Mouse (Mus musculus) left cerebral cortex, postnatal 36 days (tissue): ENCODE data around the gene Car7. TPM values are rescaled to one million over a fixed set of nuclear protein-coding genes. Genes with fewer than 3 reads are reported as not detected.

ENCODE experiments used
- total RNA-seq, 2 experiments: library from RNA; stranded (reverse); gene quantifications; 2 replicates each; pipeline ENCODE4 v1.2.3; 2021

Gene Car7
- total RNA-seq, 2 experiments from 2014 or later = 24.7 to 34.0 TPM

Other genes with a start within 250 kb of the Car7 start
- not detected for gene Cmtm2a, start 241.5 kb upstream of the Car7 start, total RNA-seq
- not detected for gene Gm45711, start 224.6 kb upstream of the Car7 start, total RNA-seq
- gene Cmtm1, start 224.5 kb upstream of the Car7 start, total RNA-seq = not detected
- not detected for gene Gm11020, start 213.1 kb upstream of the Car7 start, total RNA-seq
- not detected for gene Cmtm2b, start 212.5 kb upstream of the Car7 start, total RNA-seq
- gene Cmtm3, start 195.3 kb upstream of the Car7 start, total RNA-seq = 10 to 100 TPM; 11.9 to 12.1 TPM
- gene Cmtm4, start 138.9 kb upstream of the Car7 start, total RNA-seq = 10 to 100 TPM; 79.5 to 82.1 TPM
- 100 to 1,000 TPM; 276 to 310 TPM for gene Dync1li2, start 91.6 kb upstream of the Car7 start, total RNA-seq
- gene Terb1, start 24.8 kb upstream of the Car7 start, total RNA-seq = 1 to 10 TPM; 1.8 to 2.9 TPM
- gene Nae1, start 52 bp upstream of the Car7 start, total RNA-seq = 10 to 100 TPM; 43.5 to 49.6 TPM
- 1 to 10 TPM; 8.1 to 9.0 TPM for gene Pdp2, start 56.8 kb downstream of the Car7 start, total RNA-seq
- gene Cdh16, start 89.7 kb downstream of the Car7 start, total RNA-seq = not detected
- gene Rrad, start 96.6 kb downstream of the Car7 start, total RNA-seq = 1 to 10 TPM; 3.5 to 4.4 TPM
- gene Ciao2b, start 107.3 kb downstream of the Car7 start, total RNA-seq = 10 to 100 TPM; 31.4 to 33.5 TPM
- not detected for gene Ces2a, start 199.3 kb downstream of the Car7 start, total RNA-seq